Mouse (Mus musculus) embryonic facial prominence, embryonic 13.5 days (tissue): Measurements from ENCODE around the gene Fads2. TPM values are rescaled to one million over a fixed set of nuclear protein-coding genes. Genes with fewer than 3 reads are reported as not detected.

Source experiments
- ATAC-seq: fragments of 200-750 bp; cut with Nextera tagmentation; 2 replicates; pipeline ENCODE4 v1.8.0; 2017; ENCODE audit warnings: low read depth; ENCODE audit not compliant: insufficient number of reproducible peaks, insufficient read depth, low FRiP score, low TSS enrichment
- H3K27ac ChIP-seq: fragments of 300-500 bp; sonication (generic); 2 replicates; pipeline ENCODE4 v1.5.1; 2015; ENCODE audit warnings: moderate library complexity, mild to moderate bottlenecking, inconsistent platforms
- H3K27me3 ChIP-seq: fragments of 300-500 bp; sonication (generic); 2 replicates; pipeline ENCODE4 v1.6.1; 2015; ENCODE audit warnings: mild to moderate bottlenecking, inconsistent platforms
- H3K36me3 ChIP-seq: fragments of 300-500 bp; sonication (generic); 2 replicates; pipeline ENCODE4 v1.6.1; 2015; ENCODE audit warnings: mild to moderate bottlenecking, inconsistent platforms
- H3K4me1 ChIP-seq: fragments of 300-500 bp; sonication (generic); 2 replicates; pipeline ENCODE4 v1.6.1; 2015; ENCODE audit warnings: inconsistent platforms
- H3K4me2 ChIP-seq: fragments of 300-500 bp; sonication (generic); 2 replicates; pipeline ENCODE4 v1.6.1; 2015; ENCODE audit warnings: moderate library complexity, mild to moderate bottlenecking, inconsistent platforms
- H3K4me3 ChIP-seq: fragments of 300-500 bp; sonication (generic); 2 replicates; pipeline ENCODE4 v1.5.1; 2015; ENCODE audit warnings: mild to moderate bottlenecking, inconsistent platforms
- H3K9ac ChIP-seq: fragments of 300-500 bp; sonication (generic); 2 replicates; pipeline ENCODE4 v1.6.1; 2015; ENCODE audit warnings: mild to moderate bottlenecking, inconsistent platforms
- H3K9me3 ChIP-seq: fragments of 300-500 bp; sonication (generic); 2 replicates; pipeline ENCODE4 v1.6.1; 2016; ENCODE audit warnings: inconsistent platforms
- WGBS: fragments of 180-500 bp; shearing (Covaris S2); methylation state at CpG from one replicate; pipeline ENCODE4 v1.1.7; 2015; ENCODE audit warnings: mixed read lengths; 5-methylcytosine and 5-hydroxymethylcytosine counted together
- polyA plus RNA-seq: library from polyadenylated mRNA; unstranded; fragments of >200 nt; fragmentation: Nextera tagmentation; extraction: Ambion mirVana; gene quantifications from 2 replicates; pipeline ENCODE4 v1.2.1, GENCODE M21; 2015

Gene Fads2
- polyA plus RNA-seq, 1 experiment from 2014 or later = 79.8 TPM

GRCm38 (mm10) chr19:10100631-10101071, 895 bp downstream of the Fads2 start:
- H3K4me3 ChIP-seq = peak overlapping the region; percentile 76
- H3K27me3 ChIP-seq = no peaks in the 10 kb centered on the region
- peak overlapping the region; percentile 81 for H3K9ac ChIP-seq
- WGBS = under 1% methylated on average over 21 of the region's 21 CpGs
- H3K27ac ChIP-seq = peak overlapping the region; percentile 90
- H3K9me3 ChIP-seq = no peaks in the 10 kb centered on the region
- H3K4me1 ChIP-seq = peaks cover 49% of the 10 kb centered on the region
- H3K4me2 ChIP-seq = peak overlapping the region; percentile 70
- ATAC-seq = peak; percentile 48; the same call in 1 of the 2 replicates
- H3K36me3 ChIP-seq = peaks cover 13% of the 10 kb centered on the region; the same call in 1 of the 2 replicates

GRCm38 (mm10) chr19:10097826-10098225, 3.7 kb downstream of the Fads2 start:
- no peak overlapping the region for H3K4me3 ChIP-seq
- no peak overlapping the region for H3K9ac ChIP-seq
- no peaks in the 10 kb centered on the region for H3K27me3 ChIP-seq
- no peak overlapping the region for H3K27ac ChIP-seq
- 0 out of 2 replicates have a peak overlapping the region, but pooled peaks have one; percentile 20 for H3K4me2 ChIP-seq
- ATAC-seq = no peak
- H3K36me3 ChIP-seq = peaks cover 29% of the 10 kb centered on the region
- 85% methylated on average over 5 of the region's 5 CpGs for WGBS
- no peaks in the 10 kb centered on the region for H3K9me3 ChIP-seq
- H3K4me1 ChIP-seq = peaks cover 52% of the 10 kb centered on the region

DNA sequence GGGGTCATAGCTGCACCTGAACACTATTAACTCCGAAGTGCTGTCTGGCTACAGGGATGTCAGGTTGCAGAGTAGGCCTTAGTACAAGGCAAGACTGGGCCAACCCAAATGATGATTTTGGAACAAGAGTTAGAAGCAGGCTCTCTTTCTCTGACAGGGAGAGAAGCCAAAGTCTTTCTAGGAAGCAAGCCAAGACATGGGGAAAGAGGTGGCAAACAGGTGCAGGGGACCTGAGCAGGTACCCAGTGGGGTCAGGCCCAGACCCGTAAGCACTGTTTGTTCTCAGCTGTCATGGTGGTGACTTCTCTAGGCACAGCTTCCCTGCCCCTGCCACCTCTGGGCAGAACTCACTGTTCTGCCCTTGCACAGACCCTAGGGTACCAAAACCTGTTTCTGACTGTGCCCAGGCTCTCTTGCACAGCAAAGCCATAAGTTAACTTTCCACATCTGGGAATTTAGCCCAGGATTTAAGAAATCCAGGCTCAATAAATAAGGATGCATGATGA, 5.1 kb downstream of the Fads2 start:
- H3K27me3 ChIP-seq = no peaks in the 10 kb centered on the region
- H3K27ac ChIP-seq = no peak overlapping the region
- no peak overlapping the region for H3K9ac ChIP-seq
- no peak for ATAC-seq
- H3K4me2 ChIP-seq = no peak overlapping the region
- peaks cover 37% of the 10 kb centered on the region for H3K36me3 ChIP-seq
- 87% methylated on average over 2 of the region's 2 CpGs for WGBS
- no peak overlapping the region for H3K4me3 ChIP-seq
- H3K4me1 ChIP-seq = peaks cover 47% of the 10 kb centered on the region
- H3K9me3 ChIP-seq = no peaks in the 10 kb centered on the region

- WGBS = 78% methylated on average over 4 of the region's 4 CpGs
- peaks cover 37% of the 10 kb centered on the region for H3K4me1 ChIP-seq
- no peak overlapping the region for H3K4me3 ChIP-seq
- peaks cover 54% of the 10 kb centered on the region for H3K36me3 ChIP-seq
- no peak overlapping the region for H3K4me2 ChIP-seq
- no peak overlapping the region for H3K27ac ChIP-seq
- no peaks in the 10 kb centered on the region for H3K9me3 ChIP-seq
- H3K27me3 ChIP-seq = no peaks in the 10 kb centered on the region
- no peak for ATAC-seq
- H3K9ac ChIP-seq = 0 out of 2 replicates have a peak overlapping the region, but pooled peaks have one; percentile 27
Observed at GRCm38 (mm10) chr19:10094695-10095094, 6.9 kb downstream of the Fads2 start.

GRCm38 (mm10) chr19:10093829-10094228, 7.7 kb downstream of the Fads2 start:
- H3K36me3 ChIP-seq = peaks cover 63% of the 10 kb centered on the region
- no peak overlapping the region for H3K27ac ChIP-seq

GRCm38 (mm10) chr19:10086976-10087375, 14.6 kb downstream of the Fads2 start:
- Histone ChIP-seq H3K4me2 (no peak overlapping the region), H3K36me3 (peaks cover 94% of the 10 kb centered on the region), H3K27me3 (no peaks in the 10 kb centered on the region), H3K9ac (no peak overlapping the region), H3K27ac (no peak overlapping the region), H3K4me3 (no peak overlapping the region), H3K9me3 (no peaks in the 10 kb centered on the region), H3K4me1 (no peaks in the 10 kb centered on the region)
- no peak for ATAC-seq
- WGBS = 79% methylated on average over 4 of the region's 4 CpGs

More at GRCm38 (mm10) chr19:10093829-10094228, 7.7 kb downstream of the Fads2 start:
- WGBS = 90% methylated on average over 4 of the region's 4 CpGs
- ATAC-seq = no peak
- no peak overlapping the region for H3K4me3 ChIP-seq
- no peak overlapping the region for H3K9ac ChIP-seq
- H3K4me2 ChIP-seq = no peak overlapping the region
- H3K9me3 ChIP-seq = no peaks in the 10 kb centered on the region
- no peaks in the 10 kb centered on the region for H3K27me3 ChIP-seq
- peaks cover 28% of the 10 kb centered on the region for H3K4me1 ChIP-seq

DNA sequence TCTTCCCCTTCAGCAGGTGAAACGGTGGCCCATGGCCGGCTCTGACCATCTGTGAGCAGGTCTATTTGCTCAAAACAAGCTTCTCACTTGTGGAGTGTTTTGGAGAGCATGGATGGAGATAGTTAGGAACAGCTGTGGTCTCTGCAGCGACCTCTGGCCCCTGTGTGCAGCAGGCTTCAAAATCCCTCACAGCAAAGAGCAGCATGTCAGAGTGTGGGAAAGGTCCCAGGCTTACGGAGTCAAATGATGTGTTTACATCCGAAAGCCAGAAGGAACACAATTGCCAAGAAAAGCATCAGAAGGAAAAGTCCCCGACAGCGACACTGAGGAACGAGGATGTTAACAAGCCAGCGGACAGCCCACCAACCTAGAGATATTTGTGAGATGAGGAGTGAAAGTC, 16.1 kb downstream of the Fads2 start:
- Histone ChIP-seq H3K4me3 (no peak overlapping the region), H3K4me2 (no peak overlapping the region), H3K36me3 (peaks cover 94% of the 10 kb centered on the region), H3K27ac (no peak overlapping the region), H3K4me1 (no peaks in the 10 kb centered on the region), H3K9me3 (no peaks in the 10 kb centered on the region), H3K9ac (no peak overlapping the region), H3K27me3 (no peaks in the 10 kb centered on the region)
- ATAC-seq = no peak
- WGBS = 86% methylated on average over 9 of the region's 9 CpGs

GRCm38 (mm10) chr19:10082105-10082504, 19.4 kb downstream of the Fads2 start:
- Histone ChIP-seq H3K36me3 (peaks cover 94% of the 10 kb centered on the region), H3K4me2 (no peak overlapping the region), H3K9me3 (no peaks in the 10 kb centered on the region), H3K27me3 (no peaks in the 10 kb centered on the region), H3K27ac (no peak overlapping the region), H3K9ac (no peak overlapping the region), H3K4me1 (no peaks in the 10 kb centered on the region), H3K4me3 (no peak overlapping the region)
- ATAC-seq = no peak
- WGBS = 84% methylated on average over 3 of the region's 3 CpGs

DNA sequence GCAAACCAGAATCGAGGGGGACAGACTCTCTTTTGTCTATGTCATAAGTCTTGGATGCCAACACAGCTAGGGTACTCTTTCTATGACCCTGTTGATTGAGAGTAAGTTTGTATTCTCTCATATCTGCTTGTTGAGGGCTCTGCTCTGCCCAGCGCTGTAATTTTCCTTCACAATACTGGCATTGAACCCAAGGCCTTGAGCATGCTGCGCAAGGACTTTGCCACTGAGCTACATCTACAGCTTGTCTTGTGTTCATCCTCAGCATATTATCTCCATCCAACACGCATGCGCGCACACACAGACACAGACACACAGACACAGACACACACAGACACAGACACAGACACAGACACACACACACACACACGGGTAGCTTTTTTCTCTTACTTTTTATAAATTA, 21.2 kb downstream of the Fads2 start:
- no peaks in the 10 kb centered on the region for H3K4me1 ChIP-seq
- H3K27ac ChIP-seq = no peak overlapping the region

GRCm38 (mm10) chr19:10078392-10078791, 23.2 kb downstream of the Fads2 start:
- H3K4me3 ChIP-seq = no peak overlapping the region
- no peak overlapping the region for H3K27ac ChIP-seq
- no peak overlapping the region for H3K9ac ChIP-seq
- H3K27me3 ChIP-seq = no peaks in the 10 kb centered on the region
- no peaks in the 10 kb centered on the region for H3K4me1 ChIP-seq
- ATAC-seq = no peak
- H3K36me3 ChIP-seq = peaks cover 100% of the 10 kb centered on the region
- 67% methylated on average over 6 of the region's 6 CpGs for WGBS
- no peaks in the 10 kb centered on the region for H3K9me3 ChIP-seq
- H3K4me2 ChIP-seq = no peak overlapping the region

More for the DNA sequence above, 21.2 kb downstream of the Fads2 start:
- WGBS = 95% methylated on average over 7 of the region's 7 CpGs
- Histone ChIP-seq H3K4me2 (no peak overlapping the region), H3K27me3 (no peaks in the 10 kb centered on the region), H3K9me3 (no peaks in the 10 kb centered on the region), H3K9ac (no peak overlapping the region), H3K36me3 (peaks cover 95% of the 10 kb centered on the region), H3K4me3 (no peak overlapping the region)
- ATAC-seq = no peak

DNA sequence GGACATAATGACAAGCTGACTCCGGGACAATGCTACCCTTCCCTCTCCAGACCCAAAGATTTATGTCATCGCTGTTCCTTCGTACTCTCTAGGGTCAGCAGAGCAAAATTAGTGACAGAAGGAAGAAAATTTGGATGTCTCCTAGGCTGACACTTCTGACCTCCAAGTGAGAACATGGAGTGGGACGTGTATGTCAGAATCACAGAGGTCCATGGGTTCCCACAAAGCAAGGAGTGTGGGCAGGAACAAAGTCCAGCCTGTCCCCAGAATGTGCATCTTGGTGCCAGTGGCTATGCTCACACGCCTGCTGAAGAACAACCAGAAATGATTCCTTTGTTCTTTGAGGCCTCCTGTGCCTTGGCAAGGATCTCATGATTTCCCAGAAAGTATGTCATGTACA, 28.4 kb downstream of the Fads2 start:
- Histone ChIP-seq H3K9me3 (no peaks in the 10 kb centered on the region), H3K4me2 (no peak overlapping the region), H3K9ac (no peak overlapping the region), H3K36me3 (peaks cover 98% of the 10 kb centered on the region), H3K27me3 (no peaks in the 10 kb centered on the region), H3K4me3 (no peak overlapping the region), H3K4me1 (no peaks in the 10 kb centered on the region), H3K27ac (no peak overlapping the region)
- WGBS = 92% methylated on average over 5 of the region's 5 CpGs
- no peak for ATAC-seq

- peaks cover 97% of the 10 kb centered on the region for H3K36me3 ChIP-seq
- H3K9ac ChIP-seq = no peak overlapping the region
Observed at GRCm38 (mm10) chr19:10071892-10072291, 29.7 kb downstream of the Fads2 start.

More at GRCm38 (mm10) chr19:10071892-10072291, 29.7 kb downstream of the Fads2 start:
- Histone ChIP-seq H3K27ac (no peak overlapping the region), H3K9me3 (no peaks in the 10 kb centered on the region), H3K4me1 (no peaks in the 10 kb centered on the region), H3K27me3 (no peaks in the 10 kb centered on the region), H3K4me2 (no peak overlapping the region), H3K4me3 (no peak overlapping the region)
- 81% methylated on average over 4 of the region's 4 CpGs for WGBS
- no peak for ATAC-seq
